Mouse (Mus musculus) brain, embryonic 14.5 days (tissue): ENCODE results near the gene Lca5. TPM values are rescaled to one million over a fixed set of nuclear protein-coding genes. Genes with fewer than 3 reads are reported as not detected.

ENCODE experiments used
- DNase-seq: peaks from one replicate; pipeline ENCODE4 v3.0.0-alpha.2; 2011; ENCODE audit warnings: low read depth
- CTCF ChIP-seq: fragments of 200-500 bp; IDR thresholded peaks from 2 replicates; pipeline ENCODE4 v1.5.1; 2012; ENCODE audit warnings: inconsistent platforms, mild to moderate bottlenecking, moderate library complexity, borderline replicate concordance; ENCODE audit not compliant: insufficient read depth, insufficient read length; ENCODE audit errors: extremely low read depth
- POLR2A ChIP-seq: fragments of 200-500 bp; IDR thresholded peaks from 2 replicates; pipeline ENCODE4 v1.6.1; 2012; ENCODE audit warnings: mild to moderate bottlenecking, inconsistent platforms, borderline replicate concordance; ENCODE audit not compliant: poor library complexity, insufficient read depth, insufficient read length, severe bottlenecking; ENCODE audit errors: extremely low read depth
- polyA plus RNA-seq: library from polyadenylated mRNA; depleted of rRNA; stranded (reverse); fragments of >200 nt; gene quantifications from 2 replicates; pipeline ENCODE4 v1.2.3, GENCODE M21; 2012

The Lca5 gene
- polyA plus RNA-seq, 1 experiment: 21.8 TPM

GRCm38 (mm10) chr9:83437621-83438020 lies 3.3 kb downstream of the Lca5 start:
- TF ChIP-seq POLR2A (no peak), CTCF (no peak)
- DNase-seq: no peak

GRCm38 (mm10) chr9:83434489-83434888 lies 6.4 kb downstream of the Lca5 start:
- TF ChIP-seq POLR2A (no peak), CTCF (no peak)
- peak; percentile 61 for DNase-seq

- DNase-seq: no peak
- peak; percentile 41; the same call in 1 of the 2 replicates for TF ChIP-seq CTCF
- TF ChIP-seq POLR2A: no peak
These were observed 7.3 kb downstream of the Lca5 start for GRCm38 (mm10) chr9:83433661-83434060.

- DNase-seq: no peak
- no peak for TF ChIP-seq POLR2A
- TF ChIP-seq CTCF: no peak
These were observed 13.0 kb downstream of the Lca5 start for GRCm38 (mm10) chr9:83427926-83428325.

GRCm38 (mm10) chr9:83418965-83419364 lies 22.0 kb downstream of the Lca5 start:
- TF ChIP-seq POLR2A (no peak), CTCF (no peak)
- no peak for DNase-seq

GRCm38 (mm10) chr9:83413046-83413445 lies 27.9 kb downstream of the Lca5 start:
- DNase-seq: no peak
- TF ChIP-seq CTCF (peak; percentile 37; the same call in 1 of the 2 replicates), POLR2A (no peak)

- no peak for DNase-seq
- TF ChIP-seq CTCF (no peak), POLR2A (no peak)
These were observed 35.8 kb downstream of the Lca5 start for GRCm38 (mm10) chr9:83405150-83405549.

GRCm38 (mm10) chr9:83400783-83401182 lies 40.1 kb downstream of the Lca5 start:
- TF ChIP-seq CTCF (no peak), POLR2A (no peak)
- DNase-seq: no peak

- no peak for DNase-seq
- TF ChIP-seq CTCF: no peak
- no peak for TF ChIP-seq POLR2A
These were observed 41.5 kb downstream of the Lca5 start for GRCm38 (mm10) chr9:83399414-83399813.

GRCm38 (mm10) chr9:83398260-83398659 lies 42.7 kb downstream of the Lca5 start:
- DNase-seq: no peak
- no peak for TF ChIP-seq CTCF
- TF ChIP-seq POLR2A: no peak

GRCm38 (mm10) chr9:83395456-83395855 lies 45.5 kb downstream of the Lca5 start:
- no peak for TF ChIP-seq CTCF
- TF ChIP-seq POLR2A: no peak
- DNase-seq: no peak

- no peak for TF ChIP-seq POLR2A
- TF ChIP-seq CTCF: no peak
- no peak for DNase-seq
These were observed 48.9 kb downstream of the Lca5 start for GRCm38 (mm10) chr9:83391996-83392395.
